Mouse (Mus musculus): Measurements from ENCODE around the gene Gm45234.

DNA sequence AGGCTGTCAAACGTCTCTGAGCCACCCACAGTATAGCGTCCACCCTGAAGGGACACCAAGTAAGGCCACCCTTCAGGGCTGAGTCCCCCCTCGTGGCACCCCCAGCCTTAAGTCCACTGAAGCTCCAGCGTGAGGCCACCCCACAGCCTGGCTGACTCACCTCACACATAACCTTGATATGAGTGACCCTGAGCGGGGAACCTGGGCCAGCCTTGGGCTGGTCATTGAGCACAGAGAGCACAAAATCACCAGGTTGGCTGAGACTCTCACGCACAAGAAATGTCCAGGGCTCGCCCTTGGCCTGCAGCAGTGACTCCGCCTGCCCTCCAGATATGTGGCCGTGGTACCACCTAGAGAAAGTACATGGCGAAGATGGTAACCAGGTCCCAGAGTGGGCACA lies 27.2 kb downstream of the Gm45234 start:
- TF ChIP-seq TAL1 (IDR thresholded peaks at IDR 0.05; ENCODE audit: low read length) (no peak), GATA1 (IDR thresholded peaks at IDR 0.05; ENCODE audit: low read length) (no peak)

Data from erythroblast, embryonic 14.5 days (primary cell).